Mouse (Mus musculus): ENCODE measurements at regions not wholly inside any gene's neighbourhood (a gene's known extent, or its start where the extent isn't known, plus 50 kb on each side); places are given as distances from the start of the nearest gene placed in this dataset.

GRCm38 (mm10) chr13:47505380-47505955 lies 383.0 kb downstream of the Rnf144b start:
- no peak for TF ChIP-seq CTCF (IDR thresholded peaks at IDR 0.05; ENCODE audit: borderline replicate concordance, insufficient read depth, low read depth, low read length)
- no peak for TF ChIP-seq POLR2A (IDR thresholded peaks at IDR 0.05; ENCODE audit: borderline replicate concordance, insufficient read depth, low read length)
